Mouse (Mus musculus) lung, postnatal 10 days (tissue): ENCODE measurements around the gene Cdh5.
"Not testable (repeated sequence)": the region's sequence is repeated elsewhere in the genome, so short reads cannot be mapped to it uniquely, and the experiment has no call there.

Experiments
- DNase-seq: peaks from one replicate; pipeline ENCODE4 v3.0.0; 2021

Cdh5 gene

GRCm38 (mm10) chr8:104093336-104093735, 8.1 kb upstream of the Cdh5 start:
- DNase-seq, result no peak

GRCm38 (mm10) chr8:104095595-104095994, 5.8 kb upstream of the Cdh5 start:
- DNase-seq, result peak; percentile 72

- DNase-seq, result peak; percentile 72
Observed at GRCm38 (mm10) chr8:104096644-104097043, 4.8 kb upstream of the Cdh5 start.

GRCm38 (mm10) chr8:104098671-104099346, 2.6 kb upstream of the Cdh5 start:
- peak; percentile 46 for DNase-seq

- DNase-seq, result peak; percentile 87
Observed at GRCm38 (mm10) chr8:104099347-104100099, 1.9 kb upstream of the Cdh5 start.

GRCm38 (mm10) chr8:104100724-104101123, 701 bp upstream of the Cdh5 start:
- not testable (repeated sequence) for DNase-seq

GRCm38 (mm10) chr8:104103462-104103861, 2.0 kb downstream of the Cdh5 start:
- DNase-seq, result peak; percentile 47

GRCm38 (mm10) chr8:104105768-104106167, 4.3 kb downstream of the Cdh5 start:
- no peak for DNase-seq

GRCm38 (mm10) chr8:104106276-104106946, 5.0 kb downstream of the Cdh5 start:
- DNase-seq, result no peak

GRCm38 (mm10) chr8:104107111-104107510, 5.7 kb downstream of the Cdh5 start:
- DNase-seq, result no peak

GRCm38 (mm10) chr8:104108048-104108447, 6.6 kb downstream of the Cdh5 start:
- no peak for DNase-seq

GRCm38 (mm10) chr8:104110498-104111134, 9.2 kb downstream of the Cdh5 start:
- DNase-seq, result no peak

- peak; percentile 66 for DNase-seq
Observed at GRCm38 (mm10) chr8:104121640-104122416, 20.4 kb downstream of the Cdh5 start.

- no peak for DNase-seq
Observed at GRCm38 (mm10) chr8:104123080-104123657, 21.7 kb downstream of the Cdh5 start.

- DNase-seq, result no peak
Observed at GRCm38 (mm10) chr8:104124534-104124933, 23.1 kb downstream of the Cdh5 start.

- no peak for DNase-seq
Observed at GRCm38 (mm10) chr8:104127160-104127883, 25.9 kb downstream of the Cdh5 start.

GRCm38 (mm10) chr8:104130916-104131315, 29.5 kb downstream of the Cdh5 start:
- DNase-seq, result no peak

- peak; percentile 68 for DNase-seq
Observed at GRCm38 (mm10) chr8:104131414-104131975, 30.1 kb downstream of the Cdh5 start.

- no peak for DNase-seq
Observed at GRCm38 (mm10) chr8:104134521-104134920, 33.1 kb downstream of the Cdh5 start.

- DNase-seq, result no peak
Observed at GRCm38 (mm10) chr8:104136277-104136676, 34.9 kb downstream of the Cdh5 start.

GRCm38 (mm10) chr8:104137636-104138035, 36.2 kb downstream of the Cdh5 start:
- DNase-seq, result no peak
